7 mouse cellular contexts compared by ENCODE assay signal in the genomic region with DNA sequence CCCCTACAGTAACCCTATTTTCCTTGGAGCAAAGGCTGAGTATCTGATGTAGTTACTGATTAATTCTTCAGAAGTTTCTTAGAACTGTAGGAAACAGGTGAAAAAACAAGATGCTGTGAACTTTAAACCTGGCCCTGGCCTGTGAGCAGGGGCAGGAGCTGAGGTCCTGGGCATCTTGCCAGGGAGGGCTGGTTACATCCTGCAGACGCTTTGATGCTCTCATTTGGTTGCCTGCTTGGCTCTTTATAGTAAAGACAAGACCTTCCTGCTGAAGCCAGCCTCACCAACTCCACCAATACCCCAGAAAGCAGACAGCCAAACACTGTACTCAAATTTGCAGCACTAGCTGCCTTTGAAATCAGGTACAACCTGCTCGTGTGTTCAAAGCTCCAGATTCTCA. TPM values are rescaled to one million over a fixed set of nuclear protein-coding genes. Genes with fewer than 3 reads are reported as not detected.
A peak's percentile ranks its signal among the peaks of the same experiment; 100 is the strongest.
DNase-seq lines count a peak whose midpoint lies in the region; ATAC-seq and TF ChIP-seq lines count a peak whose summit lies in the region.

No protein-coding gene starts in this region.

- no peaks in the 10 kb centered on the region for H3K27me3 ChIP-seq in lung, postnatal 0 days (replicated peaks; ENCODE audit: insufficient read depth, low read length)
- no peaks in the 10 kb centered on the region for H3K27me3 ChIP-seq in intestine, embryonic 14.5 days (replicated peaks; ENCODE audit: control insufficient read depth, insufficient read depth, low read length)

- H3K4me1 ChIP-seq in lung, postnatal 0 days (ENCODE audit: insufficient read depth, low read depth, low read length): peaks cover 4% of the 10 kb centered on the region; the same call in 1 of the 2 replicates
- H3K4me1 ChIP-seq in intestine, embryonic 14.5 days (replicated peaks; ENCODE audit: control insufficient read depth, insufficient read depth, low read length): 0 out of 2 replicates have a peak, but pooled peaks cover 3% of the 10 kb centered on the region

- no peak for TF ChIP-seq CTCF in lung, postnatal 0 days (IDR thresholded peaks at IDR 0.05)

- no peak overlapping the region for H3K27ac ChIP-seq in lung, postnatal 0 days (ENCODE audit: low read length)
- H3K27ac ChIP-seq in intestine, embryonic 14.5 days (ENCODE audit: low read depth): no peak overlapping the region

- 34% methylated on average over 2 of the region's 2 CpGs for WGBS in lung, postnatal 0 days
- WGBS in intestine, embryonic 14.5 days: 63% methylated on average over 2 of the region's 2 CpGs

- no peak overlapping the region for H3K4me3 ChIP-seq in lung, postnatal 0 days (ENCODE audit: low read depth, low read length)
- no peak overlapping the region for H3K4me3 ChIP-seq in intestine, embryonic 14.5 days (ENCODE audit: low read depth, low read length)

- H3K4me2 ChIP-seq in lung, postnatal 0 days (replicated peaks; ENCODE audit: low read depth, low read length): no peak overlapping the region
- no peak overlapping the region for H3K4me2 ChIP-seq in intestine, embryonic 14.5 days (ENCODE audit: low read length)

- no peaks in the 10 kb centered on the region for H3K36me3 ChIP-seq in lung, postnatal 0 days (ENCODE audit: insufficient read depth, low read length)
- no peaks in the 10 kb centered on the region for H3K36me3 ChIP-seq in intestine, embryonic 14.5 days (ENCODE audit: control insufficient read depth, insufficient read depth, low read length)

- no peaks in the 10 kb centered on the region for H3K9me3 ChIP-seq in lung, postnatal 0 days (ENCODE audit: low read length)
- H3K9me3 ChIP-seq in intestine, embryonic 14.5 days (ENCODE audit: control insufficient read depth, low read length): 0 out of 2 replicates have a peak, but pooled peaks cover 1% of the 10 kb centered on the region

- DNase-seq in lung, adult 18-20 months: peak; percentile 10 to 17
- no peak for DNase-seq in lung, postnatal 0 days (ENCODE audit: low spot score)
- DNase-seq in brain, adult 2 months (ENCODE audit: low read depth, low spot score): peak; percentile 67
- DNase-seq in intestine, embryonic 14.5 days (ENCODE audit: low spot score): no peak
- DNase-seq in lung, postnatal 4 days: peak; percentile 13 to 36
- no peak for DNase-seq in ovary, postnatal 14 days (ENCODE audit: low spot score)
- no peak for DNase-seq in ovary, adult 18-20 months (ENCODE audit: low spot score)

- no peak for TF ChIP-seq EP300 in lung, postnatal 0 days (IDR thresholded peaks at IDR 0.05)

- no peak overlapping the region for H3K9ac ChIP-seq in lung, postnatal 0 days (replicated peaks; ENCODE audit: low read depth)
- no peak overlapping the region for H3K9ac ChIP-seq in intestine, embryonic 14.5 days (ENCODE audit: low read length)

- no peak for ATAC-seq in lung, postnatal 0 days
- ATAC-seq in intestine, embryonic 14.5 days (replicated peaks; ENCODE audit: low FRiP score, low TSS enrichment, low read depth): 0 out of 2 replicates have a peak, but pooled peaks have one; percentile 36

RNA-seq across cellular contexts. Expression of gene Ggact, which starts 11.4 kb away (rescaled TPM):
- 31.2 and 35.3 TPM in 2 replicates for polyA plus RNA-seq in lung, postnatal 0 days (2015; fragmentation: Nextera tagmentation; extraction: Ambion mirVana)
- 31.4 and 37.9 TPM in 2 replicates for polyA plus RNA-seq in intestine, embryonic 14.5 days (2014; fragmentation: Nextera tagmentation; extraction: Ambion mirVana)

Comparison
In these comparisons a context has a peak if more than half of its experiments do, and no peak if none do; other contexts are left out.
1. DNase-seq: peak in lung, adult 18-20 months (2 of 2), brain, adult 2 months (single experiment) and lung, postnatal 4 days (2 of 2); none in lung, postnatal 0 days (single experiment), intestine, embryonic 14.5 days (single experiment), ovary, postnatal 14 days (single experiment) and ovary, adult 18-20 months (single experiment).